Mouse (Mus musculus) kidney, adult 2 months (tissue): ENCODE measurements around the gene Cfap44.

ENCODE experiments used
- CTCF ChIP-seq: fragments of 200-500 bp; conservative IDR thresholded peaks from 2 replicates; pipeline ENCODE4 v1.5.1; 2011; ENCODE audit warnings: low read depth, mild to moderate bottlenecking, control low read depth, low read length, moderate library complexity, mixed read lengths; ENCODE audit not compliant: insufficient read depth, insufficient read length
- POLR2A ChIP-seq: fragments of 200-500 bp; IDR thresholded peaks from one replicate; pipeline ENCODE4 v1.6.1; 2011; ENCODE audit warnings: low read depth, low read length, control low read depth

DNA sequence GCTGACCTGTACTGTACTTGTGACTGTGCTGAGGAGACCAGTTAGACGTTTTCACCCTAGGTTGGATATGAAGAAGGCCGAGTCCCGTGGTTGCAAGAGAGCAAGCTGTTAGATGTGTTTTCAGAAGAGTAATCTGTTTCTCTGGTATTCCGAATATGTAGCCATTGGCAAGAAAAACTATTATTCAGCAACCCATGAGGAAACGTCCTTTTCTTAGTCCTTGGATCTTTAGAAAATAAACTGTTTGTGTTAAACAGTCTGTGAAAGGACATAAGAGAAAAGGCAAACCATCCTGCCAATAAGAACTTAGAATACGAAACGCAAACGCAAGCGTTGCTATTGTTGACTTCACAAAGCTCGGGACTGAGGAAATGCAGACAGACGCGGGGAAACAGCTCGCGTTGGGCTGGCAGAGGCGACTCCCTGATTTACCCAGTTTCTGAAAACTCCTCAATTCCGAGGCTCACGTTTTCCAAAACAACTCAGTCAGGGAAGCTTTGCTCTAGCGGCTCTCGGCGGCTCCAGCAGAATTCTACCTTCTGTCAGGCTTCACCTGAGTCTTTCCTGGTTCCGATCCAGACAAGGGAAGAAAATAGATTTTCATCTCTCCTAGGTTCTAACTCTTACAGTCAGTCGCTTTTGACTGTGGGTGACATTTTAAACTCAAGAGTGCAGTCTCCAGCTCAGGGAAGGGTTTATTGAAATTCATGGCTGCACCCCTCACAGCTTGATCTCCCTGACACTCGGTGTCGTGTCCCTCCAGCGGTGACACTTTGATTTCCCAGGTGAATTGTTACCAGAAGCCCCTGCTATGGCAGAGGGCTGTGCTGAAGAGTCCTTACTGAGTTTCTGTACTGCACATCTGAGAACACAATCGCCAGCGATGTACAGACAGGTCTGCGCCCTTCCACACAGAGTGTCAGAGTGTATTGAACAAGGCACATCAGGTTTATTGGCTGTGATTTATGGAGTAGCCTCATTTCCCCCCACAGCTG lies 87.3 kb downstream of the Cfap44 start:
- TF ChIP-seq POLR2A (no peak), CTCF (no peak)
